Mouse (Mus musculus) bone marrow macrophage, adult 2 months (primary cell): ENCODE measurements around the gene Myod1.

ENCODE experiments used
- CTCF ChIP-seq: IDR thresholded peaks from 2 replicates; pipeline ENCODE4 v1.5.1; 2012; ENCODE audit warnings: low read depth, mild to moderate bottlenecking, low read length, moderate library complexity
- POLR2A ChIP-seq: IDR thresholded peaks from 2 replicates; pipeline ENCODE4 v1.6.1; 2012; ENCODE audit warnings: mild to moderate bottlenecking, low read depth, low read length, borderline replicate concordance

GRCm38 (mm10) chr7:46361776-46362175 is 14.5 kb upstream of the Myod1 start:
- TF ChIP-seq CTCF: no peak
- no peak for TF ChIP-seq POLR2A
